Comparison of ENCODE assay signal across 8 mouse cellular contexts in genomic region chr9:61945973-61946611, GRCm38 (mm10). TPM values are rescaled to one million over a fixed set of nuclear protein-coding genes. Genes with fewer than 3 reads are reported as not detected.
DNase-seq lines count a peak whose midpoint lies in the region; ATAC-seq and TF ChIP-seq lines count a peak whose summit lies in the region.

No protein-coding gene starts in this region.

- intact Hi-C loops in left cerebral cortex, postnatal 14 days (cut with DNase I) = loop anchor here (5.0 kb wide), 1 partner anchor 296 kb away; no protein-coding TSS in a partner anchor

- peaks cover 7% of the 10 kb centered on the region for H3K36me3 ChIP-seq in limb, embryonic 11.5 days (ENCODE audit: control insufficient read depth, insufficient read depth, low read length)
- peaks cover 3% of the 10 kb centered on the region; the same call in 1 of the 2 replicates for H3K36me3 ChIP-seq in midbrain, embryonic 11.5 days (ENCODE audit: control insufficient read depth, insufficient read depth, low read length)

- H3K27me3 ChIP-seq in limb, embryonic 11.5 days (ENCODE audit: control insufficient read depth, insufficient read depth, low read length) = no peaks in the 10 kb centered on the region
- no peaks in the 10 kb centered on the region for H3K27me3 ChIP-seq in midbrain, embryonic 11.5 days (ENCODE audit: control insufficient read depth, insufficient read depth, low read length)

- peak; percentile 80 for ATAC-seq in limb, embryonic 11.5 days (ENCODE audit: insufficient number of reproducible peaks, low FRiP score, low TSS enrichment, low read depth)
- peak; percentile 87 for ATAC-seq in midbrain, embryonic 11.5 days (ENCODE audit: low FRiP score)

- H3K9ac ChIP-seq in limb, embryonic 11.5 days (ENCODE audit: low read length) = peak overlapping the region; percentile 80
- H3K9ac ChIP-seq in midbrain, embryonic 11.5 days (ENCODE audit: low read length) = peak overlapping the region; percentile 88

- H3K4me2 ChIP-seq in limb, embryonic 11.5 days (ENCODE audit: low read depth, severe bottlenecking) = peak overlapping the region; percentile 83
- peak overlapping the region; percentile 85 for H3K4me2 ChIP-seq in midbrain, embryonic 11.5 days

- H3K9me3 ChIP-seq in limb, embryonic 11.5 days (ENCODE audit: control insufficient read depth, low read length) = no peaks in the 10 kb centered on the region
- H3K9me3 ChIP-seq in midbrain, embryonic 11.5 days (ENCODE audit: control insufficient read depth, low read length) = no peaks in the 10 kb centered on the region

- peak overlapping the region; percentile 75 for H3K4me3 ChIP-seq in layer of hippocampus, adult 2 months
- H3K4me3 ChIP-seq in limb, embryonic 11.5 days (ENCODE audit: low read depth, low read length) = peak overlapping the region; percentile 77
- peak overlapping the region; percentile 84 for H3K4me3 ChIP-seq in midbrain, embryonic 11.5 days (ENCODE audit: low read depth, low read length)

- DNase-seq in layer of hippocampus, adult 2 months (ENCODE audit: low spot score in 2 of 2) = no peak
- no peak for DNase-seq in layer of hippocampus, adult 18-20 months (ENCODE audit: low spot score in 2 of 2)
- peak; percentile 91 for DNase-seq in ZHBTc4 (ENCODE audit: low read depth, low spot score)
- peak; percentile 35 for DNase-seq in forelimb bud, embryonic 11.5 days (ENCODE audit: low read depth, low spot score)
- no peak for DNase-seq in limb, embryonic 11.5 days (ENCODE audit: low spot score)
- DNase-seq in midbrain, embryonic 11.5 days (ENCODE audit: low spot score, missing footprints) = no peak
- no peak for DNase-seq in left cerebral cortex, postnatal 14 days (ENCODE audit: low spot score in 2 of 2)
- DNase-seq in frontal cortex, postnatal 10 days (ENCODE audit: low spot score in 2 of 2) = no peak

- under 1% methylated on average over 38 of the region's 38 CpGs for WGBS in limb, embryonic 11.5 days
- WGBS in midbrain, embryonic 11.5 days = under 1% methylated on average over 34 of the region's 38 CpGs

- 0 out of 2 replicates have a peak, but pooled peaks cover 4% of the 10 kb centered on the region for H3K4me1 ChIP-seq in limb, embryonic 11.5 days (ENCODE audit: control insufficient read depth, insufficient read depth, low read length)
- H3K4me1 ChIP-seq in midbrain, embryonic 11.5 days (ENCODE audit: control insufficient read depth, insufficient read depth, low read length) = peaks cover 12% of the 10 kb centered on the region

- no peak for TF ChIP-seq CTCF in layer of hippocampus, adult 2 months (conservative IDR thresholded peaks at IDR 0.05)

- H3K27ac ChIP-seq in layer of hippocampus, adult 2 months = no peak overlapping the region
- peak overlapping the region; percentile 75 for H3K27ac ChIP-seq in limb, embryonic 11.5 days (replicated peaks; ENCODE audit: low read depth, low read length)
- H3K27ac ChIP-seq in midbrain, embryonic 11.5 days (ENCODE audit: low read depth, low read length) = peak overlapping the region; percentile 77

RNA-seq across cellular contexts. Expression of gene Kif23, which starts 0.5 kb away (rescaled TPM):
- 1 to 10 TPM; 1.5 to 3.9 TPM for total RNA-seq in layer of hippocampus, adult 2 months (2021)
- 1 to 10 TPM in 1 of 2 experiments, under 1 TPM in 1; 0.58 to 1.6 TPM for total RNA-seq in layer of hippocampus, adult 18-20 months (2021)
- polyA plus RNA-seq in limb, embryonic 11.5 days (2014; fragmentation: Nextera tagmentation; extraction: Ambion mirVana) = 119 and 131 TPM in 2 replicates
- 110 and 120 TPM in 2 replicates for polyA plus RNA-seq in midbrain, embryonic 11.5 days (2014; fragmentation: Nextera tagmentation; extraction: Ambion mirVana)
- 1 to 10 TPM; 1.9 to 2.0 TPM for total RNA-seq in left cerebral cortex, postnatal 14 days (2021)

RNA-seq across cellular contexts. Expression of gene Rplp1, which starts 31.8 kb away (rescaled TPM):
- 1,000 to 10,000 TPM; 1,620 to 1,656 TPM for total RNA-seq in layer of hippocampus, adult 2 months (2021)
- total RNA-seq in layer of hippocampus, adult 18-20 months (2021) = 1,000 to 10,000 TPM; 1,684 to 1,728 TPM
- 1,214 and 1,288 TPM in 2 replicates for polyA plus RNA-seq in limb, embryonic 11.5 days (2014; fragmentation: Nextera tagmentation; extraction: Ambion mirVana)
- 980 and 1,048 TPM in 2 replicates for polyA plus RNA-seq in midbrain, embryonic 11.5 days (2014; fragmentation: Nextera tagmentation; extraction: Ambion mirVana)
- total RNA-seq in left cerebral cortex, postnatal 14 days (2021) = 1,000 to 10,000 TPM; 1,411 to 1,467 TPM

Comparison
In these comparisons a context has a peak if more than half of its experiments do, and no peak if none do; other contexts are left out.
1. DNase-seq: peak in ZHBTc4 (single experiment) and forelimb bud, embryonic 11.5 days (single experiment); none in layer of hippocampus, adult 2 months (0 of 2), layer of hippocampus, adult 18-20 months (0 of 2), limb, embryonic 11.5 days (single experiment), midbrain, embryonic 11.5 days (single experiment), left cerebral cortex, postnatal 14 days (0 of 2) and frontal cortex, postnatal 10 days (0 of 2).
2. Peak in every context shown above with its lines, with median percentiles within 50 percentile points of each other: H3K4me3 ChIP-seq.